Comparison of ENCODE assay signal across 19 mouse cellular contexts in genomic region chr19:46404030-46404429, GRCm38 (mm10).
"Had no signal": no experiment of that assay in that cellular context is flagged by ENCODE, and none has a peak within 500 bp of the region (broad histone marks: within the 10 kb centered on the region; RNA-seq: fewer than 3 reads in every experiment).

No protein-coding gene starts in this region.

- H3K9me3 ChIP-seq: midbrain, embryonic 10.5 days; midbrain, embryonic 12.5 days; neural tube, embryonic 13.5 days; neural tube, embryonic 15.5 days had no signal

- ATAC-seq: midbrain, embryonic 16.5 days had no signal

- H3K27ac ChIP-seq: midbrain, embryonic 10.5 days; midbrain, embryonic 12.5 days; neural tube, embryonic 13.5 days; neural tube, embryonic 15.5 days had no signal

- H3K9ac ChIP-seq: lung, embryonic 14.5 days; midbrain, embryonic 12.5 days; neural tube, embryonic 13.5 days; neural tube, embryonic 15.5 days had no signal

- H3K4me2 ChIP-seq: lung, embryonic 14.5 days; midbrain, embryonic 12.5 days; neural tube, embryonic 13.5 days; neural tube, embryonic 15.5 days had no signal

- DNase-seq: lung, adult 18-20 months; lung, embryonic 14.5 days; lung, postnatal 10 days; lung, postnatal 4 days; midbrain, embryonic 14.5 days; retina, postnatal 1 day; right cerebral cortex, adult 18-20 months; right cerebral cortex, postnatal 25 days; right cerebral cortex, postnatal 4 days; spleen, adult 18-20 months; thymus, adult 18-20 months; thymus, postnatal 14 days; thymus, postnatal 36 days had no signal

- H3K27me3 ChIP-seq: midbrain, embryonic 12.5 days; neural tube, embryonic 13.5 days; neural tube, embryonic 15.5 days had no signal

- H3K4me3 ChIP-seq: midbrain, embryonic 10.5 days; midbrain, embryonic 12.5 days; myocyte; neural tube, embryonic 13.5 days; neural tube, embryonic 15.5 days had no signal
